Mouse (Mus musculus): ENCODE measurements around the gene Zfp715.

GRCm38 (mm10) chr7:43291524-43291923 is 21.6 kb downstream of the Zfp715 start:
- TF ChIP-seq CTCF (IDR thresholded peaks at IDR 0.05; ENCODE audit: extremely low read depth, insufficient read depth, insufficient read length, insufficient replicate concordance) (no peak), POLR2A (IDR thresholded peaks at IDR 0.05; ENCODE audit: low read depth, low read length) (no peak)

All from spleen, adult 2 months (tissue).